Mouse (Mus musculus): ENCODE measurements around the gene Aox1. TPM values are rescaled to one million over a fixed set of nuclear protein-coding genes. Genes with fewer than 3 reads are reported as not detected.

The Aox1 gene
- total RNA-seq, 1 experiment from 2014 or later: 43.5 TPM

DNA sequence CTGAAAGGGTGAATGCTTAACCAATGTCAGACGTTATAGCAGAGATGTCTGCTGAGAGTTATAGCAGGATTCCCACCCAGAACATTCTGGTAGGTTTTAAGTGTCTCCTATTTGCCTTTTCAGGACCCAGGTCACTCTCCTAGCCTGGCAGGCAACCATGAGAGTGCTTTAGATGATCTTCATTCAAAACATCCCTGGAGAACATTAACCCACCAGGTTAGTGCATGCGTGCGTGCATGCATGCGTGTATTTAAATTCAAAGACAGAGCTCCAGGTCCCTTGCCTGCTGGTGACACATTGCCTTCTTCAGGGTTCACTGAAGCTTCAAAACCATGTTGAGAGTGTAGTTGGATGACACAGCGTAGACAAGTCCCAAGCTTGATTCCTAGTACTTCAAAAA lies 35.4 kb downstream of the Aox1 start:
- no peak for DNase-seq

DNA sequence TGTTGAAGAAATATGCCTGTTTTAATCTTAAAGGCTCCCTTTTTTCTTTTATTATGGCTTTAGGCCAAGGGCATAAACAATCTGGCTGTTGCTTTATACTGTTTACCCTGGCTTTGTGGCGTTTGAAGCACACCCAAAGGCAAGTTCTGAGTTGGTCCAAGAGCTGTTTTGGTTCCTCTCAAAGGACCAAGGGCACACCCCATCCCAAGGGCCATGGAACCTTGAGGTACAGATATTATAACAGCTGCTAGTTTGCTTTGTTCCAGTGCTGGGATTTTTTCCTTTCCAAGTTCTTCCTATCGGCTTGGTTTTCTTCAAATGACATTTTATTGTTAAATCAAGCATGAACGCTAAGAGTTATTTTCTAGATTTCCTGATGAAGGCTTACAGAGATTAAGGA lies 35.9 kb downstream of the Aox1 start:
- DNase-seq: no peak

DNA sequence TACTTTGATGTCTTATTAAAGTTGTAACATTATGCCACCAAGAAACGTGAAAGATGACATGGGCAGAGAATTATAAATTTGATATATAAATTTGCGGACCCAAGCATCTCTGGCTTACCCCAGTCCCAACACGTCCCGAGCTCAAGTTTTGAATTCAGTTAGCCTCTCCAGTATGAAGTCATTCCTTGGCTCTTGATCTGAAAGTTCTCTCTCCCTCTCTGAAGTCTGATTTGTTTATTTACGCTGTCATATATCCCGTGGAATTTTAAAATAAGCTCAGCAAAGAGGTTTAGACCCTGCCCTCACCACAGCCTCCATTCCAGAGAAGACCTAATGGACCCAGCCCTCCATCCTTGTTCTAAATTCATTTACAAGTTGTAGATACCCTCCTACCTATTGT lies 39.5 kb downstream of the Aox1 start:
- no peak for DNase-seq

DNA sequence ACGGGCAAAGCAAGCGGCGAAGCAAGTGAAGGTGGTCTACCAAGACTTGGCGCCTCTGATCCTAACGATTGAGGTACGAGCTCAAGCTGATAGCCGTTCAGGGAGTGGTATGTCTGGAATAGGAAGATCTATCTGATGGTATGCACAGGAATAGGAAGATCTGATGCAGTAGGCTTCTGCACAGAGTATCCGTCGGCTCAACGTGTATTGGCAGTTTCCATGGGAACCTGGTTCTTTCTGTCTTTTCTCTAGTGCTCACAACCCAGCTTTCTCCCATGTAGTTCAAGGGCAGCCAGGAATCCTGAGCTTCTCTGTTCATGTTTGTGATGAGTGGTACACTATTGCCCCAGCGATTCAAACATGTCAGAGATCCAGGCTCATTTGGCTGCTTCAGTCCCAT lies 40.4 kb downstream of the Aox1 start:
- no peak for DNase-seq

DNA sequence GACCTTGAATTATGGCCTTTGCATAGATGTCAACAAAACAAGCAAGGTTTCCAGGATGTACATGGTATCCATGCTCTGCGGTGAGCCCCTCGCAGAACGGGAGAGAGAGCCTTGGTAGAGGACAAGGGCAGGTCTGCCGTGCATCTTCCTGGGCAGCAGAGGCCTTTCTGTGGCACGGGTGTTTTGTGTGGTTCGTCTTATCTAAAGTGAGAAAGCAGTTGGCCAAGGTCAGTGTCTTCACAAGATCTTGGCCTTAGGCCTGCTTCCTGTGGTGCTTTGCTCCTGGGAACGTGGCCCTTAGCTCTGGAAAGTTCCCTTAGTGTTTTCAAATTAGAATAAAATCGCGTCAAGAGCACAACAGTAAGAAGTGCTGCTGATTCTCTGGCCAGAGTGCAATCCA lies 41.3 kb downstream of the Aox1 start:
- no peak for DNase-seq

DNA sequence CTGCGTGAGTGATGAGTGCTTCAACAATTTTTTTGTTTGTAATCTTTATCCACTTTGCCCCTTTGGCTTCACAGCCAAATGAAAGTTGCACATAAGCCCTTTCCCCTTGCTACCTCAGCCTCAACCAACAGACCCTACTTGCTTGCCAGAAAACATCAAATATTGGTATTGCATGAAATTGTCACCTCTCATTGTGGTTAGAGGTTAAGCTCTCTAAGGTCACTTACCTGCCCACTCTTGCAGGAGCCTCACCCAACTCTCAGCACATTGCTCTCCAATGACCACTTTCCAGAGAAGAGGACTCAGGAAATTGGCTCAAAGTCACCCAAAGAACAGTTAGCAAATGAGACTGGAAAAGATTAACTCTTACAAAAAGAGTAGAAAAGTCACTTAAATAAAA lies 41.8 kb downstream of the Aox1 start:
- no peak for DNase-seq

DNA sequence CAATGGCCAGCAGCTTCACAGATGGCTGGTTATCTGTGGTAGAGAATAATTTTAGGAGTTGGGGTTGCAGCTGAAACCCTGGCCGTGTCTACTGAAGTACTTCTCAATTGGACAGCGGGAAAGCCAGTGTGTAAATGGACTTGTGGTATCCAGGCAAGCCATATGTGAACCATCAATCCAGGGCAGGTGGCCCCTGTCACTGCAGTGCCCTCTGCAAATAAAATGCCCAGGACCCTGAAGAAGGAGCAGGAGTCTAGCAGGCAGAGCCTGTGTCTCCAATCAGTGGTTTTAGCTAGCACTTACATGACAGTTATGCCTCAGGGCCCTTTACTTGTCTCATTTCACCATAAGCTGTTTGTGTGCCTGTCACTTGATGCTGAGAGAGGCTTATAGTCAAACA lies 42.7 kb downstream of the Aox1 start:
- DNase-seq: no peak

DNA sequence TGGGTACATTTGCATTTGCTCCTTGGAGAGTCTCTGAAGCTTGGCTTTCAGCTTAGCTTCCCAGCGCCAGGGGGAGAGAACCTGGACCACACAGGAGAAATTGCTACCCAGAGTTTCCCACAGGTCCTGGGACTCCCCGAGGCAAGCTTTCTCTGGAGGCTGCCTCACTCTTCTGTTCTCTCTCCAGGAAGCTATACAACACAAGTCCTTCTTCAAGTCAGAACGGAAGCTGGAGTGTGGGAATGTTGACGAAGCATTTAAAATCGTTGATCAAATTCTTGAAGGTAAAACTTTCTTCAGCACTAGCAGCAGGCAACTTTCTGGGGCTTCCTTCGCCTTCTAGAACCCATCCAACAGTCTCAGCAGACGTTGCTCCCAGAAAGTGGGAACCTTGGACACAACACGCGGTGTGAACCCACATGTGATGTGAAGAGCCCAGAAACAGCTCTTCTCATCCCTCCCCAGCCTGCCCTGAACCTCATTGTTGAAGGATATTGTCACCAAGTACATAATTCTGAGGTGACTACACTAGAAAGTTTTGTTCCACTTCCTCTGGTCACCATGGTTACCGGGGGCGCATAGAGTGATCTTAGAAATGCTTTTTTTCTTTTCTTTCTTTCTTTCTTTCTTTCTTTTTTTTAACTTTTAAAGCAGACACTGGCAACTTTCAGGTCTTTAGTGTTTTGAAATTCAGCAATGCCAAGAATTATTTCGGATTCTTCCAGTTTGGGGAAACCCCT lies 43.4 kb downstream of the Aox1 start:
- DNase-seq: no peak

DNA sequence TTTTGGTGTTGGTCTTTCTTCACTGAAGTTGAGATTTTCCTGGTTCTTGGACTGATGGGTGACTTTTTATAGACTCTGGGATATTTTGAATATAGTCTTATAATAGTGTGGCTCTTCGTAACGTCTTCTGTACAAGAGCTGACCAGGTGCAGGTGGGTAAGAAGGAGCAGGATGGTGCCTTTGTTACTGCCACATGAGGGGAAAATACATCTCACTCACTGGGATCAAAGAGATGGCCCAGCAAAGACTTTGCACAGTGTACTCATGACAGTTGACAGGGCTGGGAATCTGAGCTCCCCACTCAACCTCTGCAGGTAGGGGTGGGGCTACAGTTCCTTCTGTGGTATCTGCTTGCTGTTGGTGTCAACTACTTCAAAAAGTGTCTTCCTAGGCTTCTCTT lies 44.5 kb downstream of the Aox1 start:
- DNase-seq: no peak

DNA sequence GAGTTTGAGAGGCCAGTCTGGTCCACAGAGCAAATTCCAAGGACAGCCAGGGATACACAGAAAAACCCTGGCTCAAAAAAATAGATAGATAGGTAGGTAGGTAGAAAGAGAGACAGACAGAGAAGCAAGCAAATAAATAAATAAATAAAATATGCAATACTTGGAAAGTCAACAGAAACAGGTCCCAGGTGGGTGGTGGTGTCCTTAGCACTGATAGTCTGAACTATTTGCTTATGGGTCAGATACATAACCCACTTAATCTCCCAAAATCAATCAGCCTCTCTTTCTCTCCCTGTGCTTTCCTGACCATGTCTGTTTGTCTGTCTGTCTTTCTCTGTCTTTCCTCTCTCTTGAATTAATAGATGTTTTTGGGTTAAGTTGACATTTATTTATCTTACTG lies 48.2 kb downstream of the Aox1 start:
- DNase-seq: no peak

DNA sequence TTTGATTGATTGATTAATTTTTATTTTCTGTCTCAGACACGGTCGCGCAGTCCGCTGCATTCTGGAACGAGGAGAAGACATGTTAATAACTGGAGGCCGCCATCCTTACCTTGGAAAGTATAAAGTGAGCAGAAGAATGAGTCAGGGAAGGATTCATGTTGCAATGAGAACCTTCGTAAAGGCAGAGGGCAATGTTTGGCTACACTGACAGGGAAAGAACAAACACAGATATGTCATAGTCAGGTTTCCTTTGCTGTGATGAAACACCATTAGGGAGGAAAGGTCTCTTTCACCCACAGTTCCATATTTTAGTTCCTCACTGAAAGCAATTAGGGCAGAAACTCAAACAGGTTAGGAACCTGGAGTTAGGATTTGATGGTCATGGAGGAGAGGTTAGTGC lies 48.7 kb downstream of the Aox1 start:
- no peak for DNase-seq

DNA sequence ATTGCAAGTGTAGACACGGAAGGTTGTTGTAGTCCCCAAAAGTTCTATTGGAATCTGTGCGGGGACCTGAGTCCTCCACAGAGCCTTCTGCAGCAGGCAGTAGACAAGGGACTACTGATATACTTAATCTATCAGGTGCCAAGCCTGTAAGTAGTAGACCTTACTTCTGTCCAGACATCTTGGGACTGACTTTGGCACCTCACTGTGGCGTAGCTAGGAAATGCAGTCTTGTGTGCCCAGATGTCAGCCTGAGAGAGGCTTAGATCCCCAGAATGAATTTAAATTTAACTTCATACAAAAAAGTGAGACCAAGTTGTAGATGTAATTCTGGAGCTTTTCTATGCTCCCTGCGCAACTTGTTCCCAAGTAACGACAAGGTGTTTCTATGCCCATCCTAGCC lies 50.0 kb downstream of the Aox1 start:
- no peak for DNase-seq

DNA sequence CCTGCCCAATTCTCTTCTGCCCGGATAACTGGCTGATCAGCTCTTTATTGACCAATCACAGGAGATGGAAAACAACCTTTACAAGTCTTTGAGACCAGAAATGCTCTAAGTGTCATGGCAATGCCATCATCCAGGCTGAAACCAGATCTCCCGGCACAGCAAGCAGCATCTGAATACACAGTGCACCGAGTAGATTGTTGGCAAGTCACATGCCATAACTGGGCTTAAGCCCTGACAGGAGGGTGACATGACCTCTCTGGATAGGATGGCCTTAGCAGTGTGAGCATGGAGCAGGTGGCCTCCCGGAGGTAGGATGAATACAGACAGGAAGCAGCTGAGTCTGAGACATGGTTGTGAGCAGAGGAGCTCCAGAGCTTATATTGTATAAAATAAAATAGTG lies 50.7 kb downstream of the Aox1 start:
- DNase-seq: no peak

DNA sequence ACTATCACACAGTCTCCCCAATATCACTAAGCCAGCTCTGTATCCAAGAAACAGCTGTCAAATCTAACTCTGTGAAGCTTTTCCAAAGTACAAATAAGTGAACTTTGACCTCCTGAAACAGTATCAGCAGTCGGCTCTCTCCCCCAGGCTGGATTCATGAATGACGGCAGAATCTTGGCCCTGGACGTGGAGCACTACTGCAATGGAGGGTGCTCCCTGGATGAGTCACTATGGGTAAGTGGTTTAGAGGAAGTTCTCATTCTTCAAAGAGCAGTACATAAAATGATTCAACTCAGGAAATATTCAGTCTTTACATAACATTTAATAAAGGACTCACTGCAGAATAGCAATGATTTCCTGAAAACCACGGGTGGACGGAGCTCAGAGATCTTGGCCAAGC lies 51.6 kb downstream of the Aox1 start:
- no peak for DNase-seq

DNA sequence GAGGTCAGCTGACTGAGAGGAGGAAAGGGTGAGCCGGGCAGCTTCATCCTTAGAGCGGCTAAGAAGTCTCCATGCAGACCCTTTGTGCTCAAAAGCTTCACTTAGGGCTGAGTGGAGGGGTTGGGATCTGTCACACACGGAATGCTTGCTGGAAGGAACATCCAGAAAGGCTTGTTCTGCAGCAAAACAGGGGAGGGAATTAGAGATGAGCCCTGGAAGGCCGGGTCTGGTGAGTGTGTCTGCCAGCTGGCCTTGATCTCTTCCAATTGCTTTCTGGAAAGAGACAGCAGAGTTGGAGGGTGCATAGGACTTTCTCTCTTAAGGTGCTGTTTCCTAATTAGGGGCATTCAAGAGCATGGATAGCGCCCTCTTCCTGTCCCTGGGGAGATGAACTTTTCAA lies 59.6 kb downstream of the Aox1 start:
- no peak for DNase-seq

DNA sequence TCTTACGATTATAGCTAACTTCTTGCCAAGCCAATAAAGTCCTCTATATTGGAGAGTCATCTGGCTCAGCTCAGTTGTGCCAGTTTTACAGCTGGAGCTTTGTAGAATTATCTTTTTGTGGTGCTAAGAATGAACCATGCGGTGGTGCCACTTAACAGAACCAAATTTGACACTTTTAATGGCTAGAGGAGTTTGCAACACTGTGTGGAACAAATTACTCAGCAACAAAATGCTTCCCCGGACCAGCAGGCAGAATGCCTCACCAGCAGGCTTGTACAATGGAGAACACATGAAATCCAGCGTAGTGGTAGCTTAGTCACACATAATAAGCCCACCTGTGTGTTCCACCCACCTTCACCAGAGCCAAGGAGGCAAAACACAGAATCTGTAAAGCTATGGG lies 60.5 kb downstream of the Aox1 start:
- DNase-seq: no peak

DNA sequence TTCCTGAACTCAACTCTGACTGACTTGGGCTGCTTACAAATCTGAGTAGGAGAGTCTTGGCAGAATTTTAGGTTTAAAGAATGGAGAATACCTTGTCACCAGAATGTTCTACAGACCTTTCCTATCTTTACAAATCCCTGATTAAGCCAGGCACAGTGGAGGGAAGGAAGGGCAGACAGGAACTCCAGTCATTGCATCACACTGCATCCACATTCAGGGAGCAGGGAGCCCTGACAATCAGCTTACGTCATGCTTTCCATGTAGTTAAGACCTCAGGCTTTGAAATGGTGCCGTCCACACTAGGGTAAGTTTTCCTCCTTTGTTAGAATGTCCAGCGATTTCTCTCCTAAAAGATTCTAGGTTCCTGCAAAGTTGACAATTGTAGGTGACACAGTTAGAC lies 61.5 kb downstream of the Aox1 start:
- DNase-seq: no peak

DNA sequence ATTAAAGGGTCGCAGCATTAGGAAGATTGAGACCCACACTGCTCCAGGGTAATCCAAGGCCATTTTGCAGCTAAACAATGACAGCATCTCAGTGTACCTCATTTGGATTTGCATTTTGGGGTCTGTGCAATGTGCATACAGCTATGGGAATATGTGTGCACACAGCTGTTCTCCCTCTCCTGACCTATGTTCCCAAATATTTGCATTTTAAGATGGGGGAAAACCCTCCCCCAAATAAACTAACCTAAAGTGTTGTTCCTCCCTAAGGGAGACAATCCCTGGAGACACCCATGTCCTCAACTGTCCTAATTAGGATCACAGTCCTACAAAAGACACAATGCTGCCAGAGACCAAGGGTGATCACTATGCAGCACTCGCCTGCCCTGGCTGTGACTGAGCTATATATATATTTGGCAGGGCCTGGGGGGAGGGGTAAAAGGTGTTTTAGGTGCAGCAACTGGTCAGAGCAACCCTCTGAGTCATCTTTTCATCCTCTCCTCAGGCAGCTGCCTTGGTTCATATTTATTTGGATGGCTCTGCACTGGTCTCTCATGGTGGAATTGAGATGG lies 62.3 kb downstream of the Aox1 start:
- DNase-seq: no peak

DNA sequence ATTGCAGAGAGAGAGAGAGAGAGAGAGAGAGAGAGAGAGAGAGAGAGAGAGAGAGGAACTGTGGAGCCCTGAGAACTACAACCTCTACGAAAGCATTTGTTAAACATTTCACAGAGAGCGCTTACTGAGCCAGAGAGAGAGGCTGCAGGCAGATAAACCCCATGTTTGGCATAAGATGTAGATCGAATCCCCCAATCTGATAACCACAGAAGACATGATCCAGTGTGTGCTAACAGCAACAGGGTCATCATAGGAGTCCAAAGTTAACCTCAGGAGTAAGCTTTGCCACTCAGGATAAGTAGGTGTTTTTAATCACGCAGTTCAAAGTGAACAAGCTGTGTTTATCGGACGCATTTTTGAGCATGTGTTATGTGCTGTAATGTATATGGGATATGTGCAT lies 67.6 kb downstream of the Aox1 start:
- no peak for DNase-seq

DNA sequence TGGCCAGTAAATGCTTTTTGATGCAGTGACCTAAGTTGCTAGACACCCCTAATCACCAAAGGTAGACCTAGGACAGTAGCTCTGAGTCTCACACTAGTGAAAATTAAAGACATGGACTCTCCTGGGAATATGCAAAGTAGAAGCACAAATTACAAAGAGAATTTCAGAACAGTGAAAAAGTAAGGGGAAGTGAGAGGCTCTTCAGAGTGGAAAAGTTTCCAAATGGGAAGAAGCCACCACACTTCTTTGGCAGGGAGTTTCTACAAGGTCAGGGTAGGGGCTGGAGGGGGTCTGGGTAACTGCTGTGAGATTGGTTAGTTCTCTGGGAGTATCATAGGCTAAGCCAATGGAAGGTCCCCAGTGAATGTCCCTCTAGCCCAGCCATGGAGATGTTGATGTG lies 69.4 kb downstream of the Aox1 start:
- no peak for DNase-seq

DNA sequence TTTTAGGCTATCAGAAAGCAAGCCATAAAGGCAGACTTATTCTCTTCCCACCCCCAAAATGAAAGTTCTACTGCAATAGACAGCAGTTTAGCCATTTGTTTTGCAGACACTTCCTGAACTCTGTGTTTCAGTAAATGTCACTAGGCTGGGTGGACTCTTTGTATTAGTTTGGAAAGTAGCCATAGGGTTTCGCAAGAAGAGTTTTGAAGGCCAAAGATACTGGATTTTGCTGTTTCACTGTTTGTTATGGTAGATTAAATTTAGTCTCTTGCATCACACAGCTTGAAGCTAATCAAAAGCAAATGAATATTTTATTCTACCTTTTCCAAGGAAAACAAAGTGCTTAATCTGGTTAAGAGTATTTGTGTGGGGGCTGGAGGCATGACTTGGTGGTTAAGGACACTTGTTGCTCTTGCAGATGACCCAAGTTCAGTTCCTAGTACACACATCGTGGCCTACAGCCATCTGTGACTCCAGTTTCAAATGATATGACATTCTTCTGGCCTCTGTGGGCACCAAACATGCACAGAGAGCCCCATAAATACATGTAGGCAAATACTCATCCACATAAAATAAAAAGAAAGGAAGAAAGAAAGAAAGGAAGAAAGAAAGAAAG lies 71.9 kb downstream of the Aox1 start:
- DNase-seq: no peak

DNA sequence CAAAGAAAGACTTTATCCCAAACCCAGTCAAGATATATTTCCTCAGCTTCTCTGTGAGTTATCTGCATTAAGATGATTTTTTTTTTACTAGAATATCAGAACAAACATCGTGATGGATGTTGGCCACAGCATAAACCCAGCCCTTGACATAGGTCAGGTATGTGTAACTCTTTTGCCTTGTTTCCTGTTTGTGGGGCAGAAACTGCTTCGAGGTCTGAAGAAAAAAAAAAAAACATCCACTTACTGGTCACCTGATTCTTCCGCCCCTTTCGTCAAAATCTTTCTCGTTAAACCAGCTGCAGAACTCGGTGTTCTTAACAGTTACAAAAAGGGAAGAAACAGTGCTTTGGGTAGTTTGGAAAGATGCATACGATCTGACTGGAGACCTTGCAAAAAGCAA lies 72.8 kb downstream of the Aox1 start:
- no peak for DNase-seq

DNA sequence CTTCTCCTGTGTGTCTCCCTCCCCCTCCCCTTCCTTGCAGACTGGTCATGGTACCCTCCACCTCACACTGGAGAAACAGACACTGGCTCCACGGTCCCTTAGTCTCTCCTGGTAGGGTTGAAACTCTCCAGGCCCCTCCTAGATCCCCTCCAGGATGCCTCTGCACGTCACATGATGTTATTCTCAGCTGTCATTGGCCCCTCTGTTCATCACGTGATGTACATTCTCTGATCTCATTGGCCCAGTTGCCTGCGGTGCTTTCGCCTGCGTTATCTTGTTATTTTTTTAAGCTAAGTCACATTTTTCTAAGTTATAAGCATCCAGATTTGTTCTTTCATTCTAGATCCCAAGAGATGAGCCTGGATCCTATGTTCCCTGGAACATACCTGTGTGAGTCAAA lies 76.0 kb downstream of the Aox1 start:
- no peak for DNase-seq

DNA sequence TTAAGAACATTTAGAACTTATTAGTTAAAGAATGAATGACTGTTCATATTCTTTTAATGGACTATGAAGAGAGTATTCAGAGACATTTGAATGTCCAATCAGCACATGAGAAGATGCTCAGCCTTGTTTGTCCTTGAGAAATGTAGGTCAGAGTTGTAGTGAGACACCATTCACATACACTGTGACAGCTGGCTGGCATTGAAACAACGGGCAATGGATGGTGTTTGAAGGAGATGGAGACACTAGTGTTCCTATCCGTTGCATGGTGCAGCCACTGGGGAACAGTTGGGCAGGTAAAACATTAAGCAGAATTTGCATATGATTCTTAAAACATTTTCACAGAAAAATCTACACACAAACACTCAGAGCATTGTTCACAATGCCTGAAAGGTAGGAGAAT lies 77.3 kb downstream of the Aox1 start:
- DNase-seq: peak; percentile 28
